Mouse (Mus musculus): ENCODE measurements around the gene Lyg1.
"Not testable (repeated sequence)": the region's sequence is repeated elsewhere in the genome, so short reads cannot be mapped to it uniquely, and the experiment has no call there.

The Lyg1 gene

DNA sequence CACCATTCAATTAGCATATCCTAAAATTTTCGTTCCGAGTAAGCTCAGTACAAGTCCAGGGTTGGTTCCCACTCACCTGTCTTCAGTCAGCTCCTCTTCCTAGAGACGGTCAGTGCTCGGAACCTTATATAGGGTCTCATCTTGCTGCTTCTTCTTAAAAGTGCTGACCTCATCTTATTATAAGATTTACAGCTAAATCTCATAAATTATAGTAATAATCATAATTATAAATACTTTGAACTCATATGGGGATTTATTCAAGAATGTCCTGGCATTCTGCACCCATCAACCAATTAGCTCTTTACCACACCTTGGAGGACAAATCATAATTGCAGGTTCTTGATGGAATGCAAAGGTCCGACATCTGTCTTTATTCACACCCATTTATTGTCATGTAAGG, at the start of gene Lyg1:
Gene Lyg1, minus strand, starts transcription at position 101 of the 400 bp plus-strand sequence.
- DNase-seq, result no peak

DNA sequence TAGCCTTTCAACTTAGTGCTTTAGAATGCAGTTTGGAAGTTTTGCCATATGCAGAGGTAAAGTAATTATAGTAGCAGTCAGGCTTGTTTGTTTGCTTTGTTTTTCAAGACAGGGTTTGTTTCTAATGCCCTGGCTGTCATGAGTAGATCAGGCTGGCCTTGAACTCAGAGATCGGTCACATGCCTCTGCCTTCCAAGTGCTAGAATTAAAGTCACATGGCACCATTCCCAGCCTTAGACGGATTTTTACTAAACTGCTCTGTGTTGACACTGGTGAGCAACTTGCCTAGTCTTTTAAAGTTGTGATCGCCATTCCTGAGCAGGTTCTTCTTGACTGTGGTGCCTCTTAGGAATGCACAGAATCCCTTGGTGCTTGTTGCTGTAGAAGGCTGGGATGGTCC, 49.2 kb upstream of the Lyg1 start:
- no peak for DNase-seq

DNA sequence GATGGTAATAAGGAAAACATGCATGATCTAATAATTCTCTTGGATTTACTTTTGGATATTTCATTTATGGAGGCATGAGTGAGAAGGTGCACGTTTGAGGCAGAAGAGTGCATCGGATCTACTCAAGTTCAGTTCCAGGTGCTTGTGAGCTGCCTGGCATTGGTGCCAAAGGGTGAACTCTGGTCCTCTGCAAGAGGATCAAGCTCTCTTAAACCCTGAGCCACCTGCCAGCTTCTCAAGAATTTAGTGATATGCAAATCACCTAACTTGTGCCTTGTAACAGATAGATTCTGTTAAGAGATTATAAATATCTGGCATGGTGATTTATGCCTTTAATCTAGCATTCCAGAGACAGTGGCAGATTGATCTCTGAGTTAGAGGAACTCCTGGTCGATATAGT, 45.5 kb upstream of the Lyg1 start:
- DNase-seq, result no peak

DNA sequence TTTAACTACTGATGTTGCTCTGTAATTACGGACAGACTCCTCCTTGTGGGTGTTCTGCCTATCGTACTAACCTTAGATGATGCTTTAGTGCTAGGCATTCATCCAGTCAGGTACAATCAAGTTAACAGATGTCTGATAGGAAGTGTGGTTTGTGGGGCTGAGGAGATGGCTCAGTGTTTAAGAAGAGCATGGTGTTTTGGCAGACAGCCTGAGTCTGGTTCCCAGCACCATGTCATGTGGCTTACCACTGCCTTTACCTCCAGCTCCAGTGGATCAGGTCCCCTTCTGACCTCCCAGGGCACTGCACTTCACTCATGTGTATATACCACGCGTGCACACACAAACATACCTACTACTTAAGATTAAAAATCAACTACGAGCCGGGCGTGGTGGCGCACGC, 44.4 kb upstream of the Lyg1 start:
- DNase-seq, result no peak

DNA sequence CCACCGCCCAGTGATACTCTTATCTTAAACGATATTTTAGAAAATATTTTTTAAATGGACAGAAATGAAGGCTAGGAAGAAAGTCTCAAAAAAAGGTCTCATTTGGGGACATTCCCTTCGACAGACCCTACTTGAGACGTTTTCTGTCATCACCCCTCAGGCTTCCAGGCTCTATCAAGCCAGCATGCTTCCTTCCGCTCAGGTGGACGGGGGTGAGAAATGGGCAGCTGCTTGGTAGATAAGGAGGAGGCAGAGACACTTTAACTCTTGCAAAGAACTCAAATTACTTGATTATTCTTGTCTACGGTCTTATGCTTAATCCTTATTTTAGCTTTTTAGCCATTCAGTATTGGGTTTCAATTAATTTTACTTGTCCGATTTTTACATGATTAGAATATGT, 43.3 kb upstream of the Lyg1 start:
- no peak for DNase-seq

DNA sequence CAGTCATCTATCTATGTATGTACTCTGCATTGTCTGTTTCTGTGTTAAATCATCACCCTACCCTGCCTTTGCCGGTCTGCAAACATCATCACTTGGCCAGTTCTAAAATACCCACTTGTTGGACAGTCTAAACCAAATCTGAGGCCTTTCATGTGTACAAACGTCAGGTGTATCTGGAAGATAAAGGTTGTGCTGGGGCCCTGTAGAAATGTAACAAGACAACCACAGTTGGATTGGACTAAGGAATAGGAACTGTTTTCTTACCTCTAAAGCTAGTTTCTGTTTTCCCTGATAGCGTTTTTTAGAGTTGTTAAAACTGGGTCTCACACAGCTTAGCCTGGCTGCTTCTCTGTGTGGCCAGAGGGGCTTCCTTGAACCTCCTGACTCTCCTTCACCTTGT, 42.0 kb upstream of the Lyg1 start:
- no peak for DNase-seq

DNA sequence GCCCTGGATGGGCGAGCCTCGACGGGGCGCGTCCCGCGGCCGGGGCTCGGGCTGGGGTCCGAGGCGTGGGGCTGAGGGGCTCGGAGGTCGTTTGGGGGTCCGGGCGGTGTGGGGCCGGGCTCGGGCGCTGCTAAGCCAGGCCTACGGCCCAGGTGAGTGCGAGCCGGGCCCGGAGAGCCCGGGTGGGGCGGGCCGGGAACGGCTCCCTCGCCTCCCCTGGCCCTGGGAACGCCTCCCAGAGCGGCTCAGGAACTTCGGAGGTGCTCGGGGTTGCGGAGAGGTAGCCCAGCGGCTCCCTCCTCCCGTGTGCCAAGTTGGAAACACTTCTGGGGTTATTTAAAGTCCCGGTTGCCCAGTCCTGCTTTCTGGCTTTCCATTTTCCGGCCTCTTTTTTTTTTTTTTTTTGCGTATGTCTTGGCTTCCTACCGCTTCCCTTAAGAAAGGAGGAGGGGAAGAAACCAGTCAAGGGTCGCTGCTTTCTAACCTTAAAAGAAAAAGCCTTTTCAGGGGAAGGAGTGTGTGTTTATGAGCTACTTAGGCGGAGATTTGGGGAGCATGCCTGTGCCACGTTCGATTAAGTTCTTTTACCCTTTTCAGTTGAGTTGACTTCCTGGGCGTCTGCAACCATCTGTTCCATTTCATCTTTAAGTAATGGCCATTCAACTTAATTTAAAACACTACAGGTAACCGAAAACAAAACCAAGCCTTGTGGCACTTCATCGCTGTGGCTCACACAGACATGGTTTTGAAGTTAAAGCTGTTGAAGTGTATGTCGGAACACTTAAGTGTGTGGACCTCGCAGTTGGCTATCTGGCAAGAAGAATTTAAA, 41.0 kb upstream of the Lyg1 start:
- no peak for DNase-seq

DNA sequence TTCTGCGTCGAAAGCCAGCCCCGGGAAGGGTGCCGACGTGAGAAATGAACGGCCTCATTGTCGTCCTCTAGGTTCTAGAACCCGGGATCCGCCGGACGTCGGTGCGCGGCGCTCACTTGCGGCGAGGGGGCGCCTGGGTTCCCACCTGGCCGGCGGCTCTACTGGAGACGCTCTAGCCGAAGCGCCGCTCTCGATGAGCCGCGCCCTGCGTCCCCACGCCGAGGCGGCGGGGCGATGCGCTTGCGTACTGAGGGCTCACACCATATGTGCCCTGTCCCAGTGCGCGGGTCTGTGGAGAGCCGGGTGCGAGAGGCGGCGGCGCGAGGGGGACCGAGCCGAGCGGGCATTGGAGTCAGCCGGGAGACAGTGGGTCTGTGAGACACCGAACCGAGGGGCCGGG, 40.3 kb upstream of the Lyg1 start, which contains the start of the genes Txndc9 and Eif5b:
Gene Txndc9, minus strand, starts transcription at position 27 of the 400 bp plus-strand sequence.
Gene Eif5b, plus strand, starts transcription at position 144 of the 400 bp plus-strand sequence.
- DNase-seq, result peak; percentile 97

DNA sequence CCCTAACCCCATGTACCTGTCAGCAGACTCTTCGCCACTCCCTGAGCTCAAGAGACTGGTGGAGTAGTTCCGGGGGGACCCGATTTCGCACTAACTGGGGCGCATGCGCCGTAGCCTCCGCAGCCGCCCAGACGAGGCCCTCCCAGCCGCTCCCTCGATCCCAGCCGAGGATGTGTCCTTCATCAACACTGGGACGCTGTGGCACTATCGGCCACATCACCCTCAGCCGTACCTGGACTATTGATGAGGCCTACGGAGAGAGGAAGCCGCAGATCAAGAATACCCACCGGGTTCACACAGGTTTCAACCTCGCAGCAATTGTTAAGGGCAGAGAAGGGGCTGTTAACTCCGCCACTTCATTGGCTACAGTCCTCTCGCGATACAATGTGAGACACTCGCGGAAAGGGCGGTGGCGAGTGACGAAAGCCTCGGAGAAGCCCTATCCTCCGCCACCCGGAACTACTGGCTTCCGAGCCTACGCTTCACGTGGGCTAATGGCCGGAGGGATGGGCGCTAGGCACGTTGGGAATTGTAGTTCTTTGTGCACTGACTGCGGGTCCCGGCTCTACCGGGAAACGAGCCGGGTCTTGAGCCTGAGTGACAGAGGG, 39.4 kb upstream of the Lyg1 start:
- DNase-seq, result peak; percentile 100

DNA sequence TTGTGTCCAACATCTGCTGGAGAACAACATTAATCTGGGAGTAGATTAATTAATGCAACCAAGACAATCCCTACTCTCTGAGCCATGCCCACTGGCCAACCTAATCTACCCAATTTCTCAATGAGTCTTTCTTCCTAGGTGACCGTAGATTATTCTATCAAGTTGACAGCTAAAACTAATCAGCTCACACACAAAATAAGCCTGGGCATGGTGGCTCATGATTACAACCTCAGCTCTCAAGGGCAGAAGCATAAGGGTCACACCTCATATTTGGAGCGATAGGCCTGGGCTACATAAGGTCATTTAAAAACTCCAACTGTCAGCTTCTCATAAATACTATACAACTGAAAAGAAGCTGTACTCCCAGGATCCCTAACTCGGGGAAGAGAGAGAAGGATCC, 38.7 kb upstream of the Lyg1 start:
- peak; percentile 27 for DNase-seq

DNA sequence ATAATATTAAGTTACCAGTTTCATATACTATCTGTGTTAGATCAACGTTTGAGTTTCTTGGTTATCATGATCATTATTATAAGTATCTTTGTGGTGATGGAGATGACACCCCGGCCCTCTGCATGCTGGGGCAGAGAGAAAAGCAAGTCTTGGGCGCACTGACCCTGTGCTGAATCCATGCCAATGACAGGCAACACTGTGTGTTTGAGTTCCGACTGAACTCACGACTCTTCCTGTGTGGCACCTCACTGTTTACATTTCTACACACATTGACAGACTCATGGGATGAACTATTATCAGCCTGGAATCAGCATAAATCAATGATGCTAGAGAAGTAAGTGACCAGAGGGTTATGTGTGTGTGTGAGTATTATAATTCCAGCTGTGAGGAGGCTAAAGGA, 30.3 kb upstream of the Lyg1 start:
- no peak for DNase-seq

DNA sequence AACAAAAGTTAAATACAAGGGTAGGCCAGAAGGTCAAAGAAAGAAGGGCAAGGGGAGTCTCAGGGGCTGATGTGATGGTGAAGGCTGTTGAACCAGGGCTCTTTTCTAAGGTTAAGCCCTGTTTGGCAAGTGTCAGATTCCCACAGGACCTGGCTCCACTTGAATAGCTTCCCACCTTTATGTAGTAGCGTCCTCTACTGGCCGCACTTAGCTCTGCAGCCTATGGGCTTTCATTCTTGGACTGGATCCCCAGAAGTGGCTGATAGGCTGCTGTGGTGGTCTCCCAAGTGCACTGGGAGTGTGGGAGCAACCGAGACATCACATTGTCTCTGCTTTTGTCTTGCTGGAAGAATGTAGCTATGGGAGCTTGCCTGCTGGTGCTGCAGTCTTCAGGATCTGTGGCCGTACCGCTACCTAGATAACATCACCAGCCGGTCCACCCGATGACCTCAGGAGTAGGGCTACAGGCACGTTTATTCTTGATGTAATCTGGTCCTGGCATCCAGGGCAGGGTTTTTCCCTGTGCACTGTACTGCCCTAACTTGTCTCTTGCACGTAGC, 28.3 kb upstream of the Lyg1 start:
- DNase-seq, result peak; percentile 45

DNA sequence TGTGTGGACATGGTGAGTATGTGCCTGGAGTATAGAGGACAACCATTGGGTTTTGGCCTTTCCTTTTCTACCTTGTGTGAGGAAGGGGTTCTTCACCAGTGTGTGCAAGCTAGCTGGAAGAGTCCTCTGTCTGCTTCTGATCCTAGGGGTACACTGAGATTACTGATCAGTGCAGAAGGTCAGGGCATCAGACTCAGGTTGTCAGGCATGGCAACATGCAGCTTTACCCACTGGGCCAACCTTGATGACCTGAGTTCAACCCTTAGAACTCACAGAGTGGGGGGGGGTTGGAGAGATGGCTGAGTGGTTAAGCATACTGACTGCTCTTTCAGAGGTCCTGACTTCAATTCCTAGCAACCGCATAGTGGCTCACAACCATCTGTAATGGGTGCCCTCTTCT, 26.8 kb upstream of the Lyg1 start:
- no peak for DNase-seq

DNA sequence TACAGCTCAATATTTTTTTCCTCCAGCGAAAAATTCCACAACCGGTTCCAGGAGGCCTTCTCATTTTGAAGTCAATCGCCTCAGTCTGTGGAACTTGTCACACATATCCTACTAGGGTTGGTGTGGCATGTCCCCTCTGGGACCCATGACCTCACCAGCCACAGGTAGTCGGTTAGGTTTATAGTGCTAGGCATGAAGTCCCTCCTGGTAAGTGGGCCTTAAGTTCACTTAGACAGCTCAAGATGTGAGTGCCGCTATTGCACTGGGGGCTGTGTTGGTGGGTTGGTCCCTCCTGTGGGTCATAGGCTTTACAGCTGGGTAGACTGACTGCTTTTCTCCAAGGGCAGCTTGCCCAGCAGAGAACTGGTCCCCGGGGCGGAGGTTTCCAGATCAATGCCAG, 19.7 kb upstream of the Lyg1 start:
- no peak for DNase-seq

DNA sequence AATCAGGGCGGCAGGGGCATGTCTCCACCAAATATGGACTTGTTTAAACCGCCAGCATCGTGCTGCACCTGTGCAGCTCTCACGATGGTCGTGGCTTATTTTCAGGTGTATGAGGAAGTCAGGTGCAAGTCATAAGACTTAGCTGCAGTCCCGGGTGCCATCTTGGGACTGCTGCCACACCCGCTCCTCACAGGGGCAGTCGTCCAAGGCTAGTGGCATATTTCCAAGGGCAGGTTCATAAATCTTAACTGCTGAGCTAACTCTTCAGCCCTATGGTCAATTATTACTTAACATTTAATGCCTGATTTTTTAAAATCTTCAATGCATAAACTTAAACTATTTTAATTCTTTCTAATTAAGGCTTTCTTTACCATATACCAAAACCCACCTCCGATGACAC, 19.1 kb upstream of the Lyg1 start:
- not testable (repeated sequence) for DNase-seq

DNA sequence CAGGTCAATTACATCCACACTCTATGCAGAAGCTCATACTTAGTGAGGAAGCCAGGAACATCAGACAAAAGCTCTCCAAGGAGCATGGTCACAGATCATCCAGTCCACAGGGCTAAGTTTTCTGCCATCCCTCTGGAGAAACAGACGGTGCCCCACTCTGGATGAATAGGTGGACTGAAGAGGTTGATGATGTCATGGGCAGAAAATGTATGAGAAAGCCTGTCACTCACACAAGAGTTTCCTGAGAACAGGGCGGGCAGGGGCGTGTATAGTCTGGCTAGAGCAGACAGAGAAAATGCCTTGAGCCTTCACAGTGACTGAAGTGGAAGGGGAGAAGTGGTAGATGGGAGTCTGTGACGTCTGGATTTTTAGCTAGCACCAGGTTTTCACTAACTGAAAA, 14.0 kb upstream of the Lyg1 start:
- no peak for DNase-seq

DNA sequence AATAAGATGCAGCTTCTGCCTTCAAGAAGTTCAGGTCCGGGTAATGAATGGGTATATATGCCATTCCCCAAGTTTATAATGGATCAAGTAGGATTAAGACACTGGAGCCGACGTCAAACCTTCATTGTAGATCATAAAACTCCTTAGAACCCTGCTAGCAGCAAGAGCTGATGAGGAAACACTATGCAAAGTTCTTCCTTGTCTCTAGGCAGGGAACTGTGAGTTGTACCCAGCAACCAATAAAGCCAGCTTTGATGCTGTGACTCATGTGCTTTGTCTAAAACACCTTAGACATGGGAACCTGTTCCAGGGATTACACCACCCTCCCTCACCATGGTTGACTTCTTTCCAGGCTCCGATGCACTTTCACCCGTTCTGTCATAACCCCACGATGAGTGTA, 11.2 kb upstream of the Lyg1 start:
- no peak for DNase-seq

DNA sequence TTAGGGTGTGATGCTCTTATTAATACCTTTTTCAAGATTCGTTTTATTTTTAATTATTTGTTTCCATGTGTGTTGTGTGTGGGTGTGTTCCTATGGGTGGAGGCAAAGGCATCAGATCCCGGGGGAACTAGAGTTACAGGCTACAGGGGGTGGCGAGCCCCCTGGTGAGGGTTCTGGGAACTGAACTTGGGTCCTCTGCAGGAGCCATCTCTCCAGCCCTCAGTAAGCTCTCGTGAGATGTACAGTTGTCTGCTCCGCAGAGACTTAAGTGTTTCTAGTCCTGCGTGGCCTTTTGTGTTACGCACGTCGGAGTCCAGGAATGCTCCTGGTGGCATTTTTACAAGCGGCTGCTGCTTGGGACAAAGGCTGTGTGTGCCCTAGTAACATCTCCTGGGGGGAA, 8.0 kb upstream of the Lyg1 start:
- DNase-seq, result no peak

DNA sequence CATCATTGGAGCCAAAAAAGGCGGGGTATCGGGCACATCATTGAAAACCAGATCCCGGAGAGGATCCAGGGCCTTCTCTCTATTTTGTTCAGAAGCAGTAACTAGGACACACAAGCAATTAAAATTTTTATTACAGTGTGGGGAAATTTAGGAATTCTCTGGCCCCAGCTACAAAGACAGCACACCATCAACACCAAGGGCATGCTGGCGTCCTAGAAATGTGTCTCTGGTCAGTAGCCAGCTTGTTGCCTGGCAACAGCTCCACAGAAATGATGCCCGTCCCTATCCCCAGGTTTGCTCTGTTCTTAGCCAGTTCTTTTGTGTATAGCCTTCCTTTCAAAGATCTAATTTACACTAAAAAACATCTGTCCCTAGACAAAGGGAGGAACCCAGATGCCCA, 1.9 kb upstream of the Lyg1 start:
- no peak for DNase-seq

DNA sequence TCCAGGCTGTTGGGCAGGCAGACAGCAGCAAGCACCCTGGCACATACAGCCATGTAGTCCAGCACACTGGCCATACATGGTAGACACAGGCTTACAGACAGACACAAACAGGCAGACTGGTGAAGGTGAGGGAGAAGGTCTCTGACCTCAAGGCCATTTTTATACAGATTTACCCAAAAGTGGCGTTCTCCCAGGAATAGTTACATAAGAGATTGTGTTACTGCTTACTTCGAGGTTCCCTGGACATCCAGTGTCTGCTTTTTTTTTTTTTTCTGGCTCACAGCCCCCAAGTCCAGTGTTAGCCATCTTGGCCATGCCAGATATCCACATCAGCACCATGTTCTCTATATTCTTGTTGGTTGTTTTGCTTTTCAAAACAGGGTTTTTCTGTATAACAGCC, 957 bp upstream of the Lyg1 start:
- no peak for DNase-seq

DNA sequence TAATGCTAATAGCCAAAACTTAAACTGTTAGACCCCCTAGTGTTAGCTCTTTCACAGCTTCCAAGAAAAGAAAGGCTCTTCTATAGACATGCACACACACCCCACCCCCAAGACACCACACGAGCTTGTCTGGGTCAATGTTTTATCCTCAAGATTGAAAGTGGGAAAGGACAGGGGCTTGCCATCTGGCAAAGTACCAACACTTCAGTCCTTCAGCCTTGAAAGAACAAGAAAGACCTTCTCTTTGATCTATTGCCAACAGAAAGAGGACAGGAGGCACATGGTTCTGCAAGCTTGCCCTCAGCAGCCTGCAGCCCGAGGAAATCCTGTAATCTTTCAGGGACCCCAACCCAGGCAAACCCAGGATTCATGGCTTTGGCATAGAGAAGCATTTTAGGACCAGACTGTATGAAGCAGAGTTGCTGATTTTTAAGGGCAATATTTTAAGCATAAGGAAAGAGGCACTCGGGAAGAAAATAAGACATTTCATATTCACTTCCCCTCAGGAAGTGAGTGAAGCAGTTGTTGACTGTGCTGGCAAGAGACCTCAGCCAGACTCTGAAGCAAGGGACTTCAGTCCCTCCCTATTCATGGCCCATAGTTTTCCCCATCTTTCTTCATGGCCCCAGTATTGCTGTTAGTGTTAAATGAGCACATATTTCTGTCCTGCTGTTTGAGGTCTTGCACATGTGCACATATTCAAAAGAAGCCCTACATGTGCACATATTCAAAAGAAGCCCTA, 698 bp downstream of the Lyg1 start:
- DNase-seq, result peak; percentile 27

DNA sequence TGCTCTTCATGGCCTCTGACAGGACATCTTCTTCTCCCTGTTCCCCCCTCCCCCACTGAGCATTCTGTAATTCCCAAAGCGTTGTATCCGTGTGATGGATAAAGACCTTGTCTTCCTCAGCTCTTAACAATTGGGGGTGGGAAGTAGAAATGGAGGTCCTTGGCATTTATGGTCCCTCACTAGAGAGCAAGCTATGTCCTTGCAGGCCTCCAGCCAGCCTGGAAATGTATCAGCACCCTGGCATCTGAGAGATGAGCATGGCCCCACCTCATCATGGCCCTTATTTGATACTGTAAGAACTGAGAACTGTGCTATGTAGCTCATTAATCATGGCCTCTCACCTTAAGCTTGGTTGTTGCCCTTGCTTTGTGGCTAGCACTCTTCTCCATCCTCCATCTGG, 2.3 kb downstream of the Lyg1 start:
- DNase-seq, result no peak

DNA sequence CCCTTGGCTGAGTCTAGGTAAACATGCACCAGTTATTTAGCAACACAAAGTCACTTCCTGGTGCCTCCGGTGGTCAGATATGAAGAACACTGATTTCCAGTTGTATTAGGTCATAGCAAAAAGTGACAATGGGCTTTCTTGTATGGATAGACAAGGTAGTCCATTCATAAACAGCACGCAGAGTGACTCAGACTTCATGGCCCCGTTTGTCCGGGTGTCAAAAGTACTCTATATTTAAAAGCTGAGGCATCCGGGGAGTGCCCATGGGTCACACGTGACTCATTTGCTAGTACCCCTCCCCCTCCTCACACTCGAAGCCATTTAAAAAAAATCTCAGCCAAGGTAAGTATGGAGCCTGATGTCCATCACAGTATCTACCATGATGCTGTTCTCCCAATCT, 2.8 kb downstream of the Lyg1 start:
- DNase-seq, result no peak

DNA sequence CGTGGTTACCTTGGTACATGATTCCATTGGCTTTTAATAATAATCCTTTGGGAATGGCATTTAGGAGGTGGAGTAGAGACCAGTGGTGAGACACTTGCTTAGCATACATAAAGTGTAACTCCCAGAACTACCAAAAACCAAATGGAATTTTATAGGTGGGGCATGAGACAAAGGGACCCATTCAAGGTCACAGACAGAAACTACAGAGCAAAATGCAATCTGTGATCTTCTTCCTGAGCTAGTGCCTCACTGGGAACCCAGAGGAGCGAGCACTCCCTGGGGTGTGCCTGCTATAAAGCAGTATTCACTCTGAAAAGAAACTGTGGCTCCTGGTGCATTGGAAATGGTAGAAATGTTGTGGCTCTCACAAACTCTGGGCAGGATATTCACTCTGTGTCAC, 8.7 kb downstream of the Lyg1 start:
- no peak for DNase-seq

All from retina, postnatal 1 day (tissue).